Mouse (Mus musculus) cerebellum, adult 2 months (tissue): ENCODE data around the gene Pgbd1. TPM values are rescaled to one million over a fixed set of nuclear protein-coding genes. Genes with fewer than 3 reads are reported as not detected.
A peak's percentile ranks its signal among the peaks of the same experiment; 100 is the strongest.
"Not testable (repeated sequence)": the region's sequence is repeated elsewhere in the genome, so short reads cannot be mapped to it uniquely, and the experiment has no call there.

Experiments
- DNase-seq, 2 experiments: peaks; one replicate each; pipeline ENCODE4 v3.0.0; 2021
- H3K27ac ChIP-seq: fragments of 200-500 bp; 2 replicates; pipeline ENCODE4 v1.5.1; 2012; ENCODE audit warnings: low read length, control low read depth, inconsistent platforms; ENCODE audit not compliant: insufficient read depth
- H3K27me3 ChIP-seq: fragments of 200-500 bp; 2 replicates; pipeline ENCODE4 v1.6.1; 2012; ENCODE audit warnings: inconsistent platforms, mild to moderate bottlenecking, low read length, moderate library complexity; ENCODE audit not compliant: control insufficient read depth, insufficient read depth
- H3K4me1 ChIP-seq: fragments of 200-500 bp; 2 replicates; pipeline ENCODE4 v1.6.1; 2011; ENCODE audit warnings: low read length; ENCODE audit not compliant: control insufficient read depth, insufficient read depth
- H3K4me3 ChIP-seq: fragments of 200-500 bp; replicated peaks from 2 replicates; pipeline ENCODE3; 2011; ENCODE audit warnings: mild to moderate bottlenecking, low read depth, low read length, control low read depth; ENCODE audit not compliant: insufficient read depth
- CTCF ChIP-seq: fragments of 200-500 bp; IDR thresholded peaks from 2 replicates; pipeline ENCODE4 v1.5.1; 2011; ENCODE audit warnings: low read depth, mild to moderate bottlenecking, control low read depth, low read length, moderate library complexity, borderline replicate concordance; ENCODE audit not compliant: insufficient read depth
- POLR2A ChIP-seq: fragments of 200-500 bp; IDR thresholded peaks from 2 replicates; pipeline ENCODE4 v1.6.1; 2011; ENCODE audit warnings: low read length, control low read depth, borderline replicate concordance; ENCODE audit not compliant: insufficient read depth
- WGBS: fragments of 180-500 bp; shearing (Covaris S2); methylation state at CpG from one replicate; pipeline ENCODE4 v1.1.7; 2018; 5-methylcytosine and 5-hydroxymethylcytosine counted together
- polyA plus RNA-seq: library from polyadenylated mRNA; depleted of rRNA; stranded (reverse); fragments of >200 nt; gene quantifications from 2 replicates; pipeline ENCODE4 v1.2.3, GENCODE M21; 2012; rRNA removed

Pgbd1 gene
- polyA plus RNA-seq = 2.6 and 2.7 TPM in 2 replicates

DNA sequence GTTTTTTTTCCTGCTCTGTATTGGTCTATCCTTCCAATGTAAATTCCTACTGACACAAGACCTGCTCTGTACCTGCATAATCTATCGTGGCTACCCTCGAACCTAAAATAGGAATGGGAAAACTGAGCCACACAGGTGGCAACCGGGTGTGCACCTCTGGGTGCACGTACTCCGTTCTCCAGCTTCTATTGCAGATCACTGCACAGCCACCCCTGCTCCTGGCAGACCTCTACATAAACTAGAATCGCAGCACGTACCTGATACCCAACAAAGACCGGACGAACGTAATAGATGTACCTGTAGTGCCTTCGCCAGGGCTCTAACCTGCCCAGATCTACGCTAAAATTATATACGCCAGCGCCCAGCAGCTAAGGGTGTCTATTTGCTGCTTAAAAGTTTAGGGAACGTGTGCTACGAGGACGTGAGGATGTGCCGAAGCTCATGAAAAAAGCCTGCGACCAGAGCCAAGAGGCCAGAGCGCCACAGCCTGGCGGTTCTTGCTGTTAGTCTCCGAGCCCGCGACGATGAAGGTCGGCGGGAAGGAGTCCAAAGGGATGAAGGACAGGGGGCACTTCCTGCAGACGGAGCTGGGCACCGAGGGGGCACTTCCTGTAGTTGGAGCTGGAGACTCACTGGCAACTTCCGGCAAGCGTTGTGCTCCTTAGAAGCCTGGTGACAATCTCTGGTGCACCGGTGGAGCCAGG is at the start of gene Pgbd1:
Gene Pgbd1, minus strand, starts transcription at position 556 of the 704 bp plus-strand sequence.
- peak; percentile 82 to 87 for DNase-seq
- TF ChIP-seq CTCF (peak; percentile 41; the same call in 1 of the 2 replicates), POLR2A (peak; percentile 59; the same call in 1 of the 2 replicates)
- peak within 1 kb of the TSS; percentile 94 for H3K4me3 ChIP-seq
- H3K27ac ChIP-seq = peak within 1 kb of the TSS; percentile 84
- peaks cover 3% of the 10 kb centered on the region; the same call in 1 of the 2 replicates for H3K4me1 ChIP-seq
- H3K27me3 ChIP-seq = no peaks in the 10 kb centered on the region
- WGBS = under 1% methylated on average over 32 of the region's 32 CpGs

DNA sequence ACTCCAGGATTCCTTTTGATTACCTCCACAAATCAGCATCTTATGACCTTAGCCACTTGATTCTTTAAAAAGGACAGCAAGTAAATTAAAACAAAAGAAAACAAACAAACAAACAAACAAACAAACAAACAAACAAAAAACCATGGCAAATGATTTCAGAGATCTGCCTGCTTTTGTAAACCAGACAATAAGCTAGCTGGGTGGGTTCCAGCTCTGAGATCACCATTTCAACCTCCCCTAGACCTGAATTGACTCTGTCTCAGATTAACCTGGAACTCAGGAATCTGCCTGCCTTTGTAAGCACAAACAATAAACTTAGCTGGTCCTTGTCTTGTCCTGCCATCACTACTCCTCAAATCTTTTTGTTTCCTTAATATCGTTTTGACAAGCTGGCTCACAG is 46.0 kb upstream of the Pgbd1 start:
- Histone ChIP-seq H3K4me3 (no peak overlapping the region), H3K4me1 (no peaks in the 10 kb centered on the region)
- no peak for TF ChIP-seq CTCF
- no peak for TF ChIP-seq POLR2A

DNA sequence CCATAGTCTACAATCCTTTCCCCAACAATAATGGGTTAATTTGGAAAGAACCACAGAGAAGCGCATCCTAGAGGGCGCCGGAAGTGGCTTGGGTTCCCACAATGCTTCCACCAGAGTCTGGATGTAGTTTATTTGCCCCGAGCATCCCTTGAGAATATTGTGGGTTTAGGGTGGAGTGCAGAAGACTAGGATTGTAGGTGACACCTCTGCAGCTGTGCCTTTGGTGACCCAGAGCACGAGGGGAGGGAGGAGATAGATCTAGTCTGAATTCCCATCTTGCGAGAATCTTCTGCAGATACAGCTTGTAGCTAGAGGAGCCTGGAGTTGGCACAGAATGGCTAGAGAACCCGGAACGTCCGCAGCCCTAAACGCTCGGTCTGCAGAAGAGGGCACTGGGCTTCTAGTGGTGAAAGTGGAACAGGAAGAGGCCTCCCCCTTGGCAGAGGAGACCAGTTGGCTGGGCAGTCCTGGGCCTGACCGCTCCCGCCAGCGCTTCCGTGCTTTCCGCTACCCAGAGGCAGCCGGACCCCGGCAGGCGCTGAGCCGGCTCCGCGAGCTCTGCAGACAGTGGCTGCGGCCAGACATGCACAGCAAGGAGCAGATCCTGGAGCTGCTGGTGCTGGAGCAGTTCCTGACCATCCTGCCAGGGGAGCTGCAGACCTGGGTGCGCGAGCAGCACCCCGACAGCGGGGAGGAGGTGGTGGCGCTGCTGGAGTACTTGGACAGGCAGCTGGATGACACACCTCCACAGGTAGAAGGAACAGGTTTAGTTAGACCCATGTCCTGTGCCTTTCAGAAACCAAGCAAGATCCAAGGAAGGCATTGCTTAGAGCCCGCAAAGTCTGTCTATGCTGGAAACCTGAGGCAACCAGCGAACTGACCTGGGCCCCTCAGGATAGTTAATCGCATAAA is 38.2 kb upstream of the Pgbd1 start, which contains the start of the genes Zkscan4 and Gm10065:
Gene Zkscan4, plus strand, starts transcription at position 149 of the 912 bp plus-strand sequence.
Gene Gm10065, minus strand, starts transcription at position 683 of the 912 bp plus-strand sequence.
- DNase-seq = peak; percentile 82 to 83
- 2% methylated on average over 31 of the region's 31 CpGs for WGBS
- peak within 1 kb of the TSS; percentile 64 for H3K27ac ChIP-seq

More for the DNA sequence above, 46.0 kb upstream of the Pgbd1 start:
- 80% methylated on average over 1 of the region's 1 CpGs for WGBS
- Histone ChIP-seq H3K27ac (no peak overlapping the region), H3K27me3 (no peaks in the 10 kb centered on the region)
- DNase-seq = no peak

GRCm38 (mm10) chr13:21472427-21472826 is 31.6 kb upstream of the Pgbd1 start:
- Histone ChIP-seq H3K4me3 (no peak overlapping the region), H3K27me3 (no peaks in the 10 kb centered on the region; the same call in 1 of the 2 replicates), H3K4me1 (no peaks in the 10 kb centered on the region), H3K27ac (no peak overlapping the region)
- TF ChIP-seq POLR2A (no peak), CTCF (no peak)
- no peak for DNase-seq
- 20% methylated on average over 4 of the region's 4 CpGs for WGBS

More for the DNA sequence above, 38.2 kb upstream of the Pgbd1 start, which contains the start of the genes Zkscan4 and Gm10065:
- not testable (repeated sequence) for H3K4me1 ChIP-seq, H3K27me3 ChIP-seq
- TF ChIP-seq POLR2A = peak; percentile 57; the same call in 1 of the 2 replicates
- H3K4me3 ChIP-seq = peak within 1 kb of the TSS; percentile 94

GRCm38 (mm10) chr13:21469097-21469496 is 28.2 kb upstream of the Pgbd1 start:
- Histone ChIP-seq H3K4me1 (no peaks in the 10 kb centered on the region), H3K27me3 (no peaks in the 10 kb centered on the region; the same call in 1 of the 2 replicates), H3K27ac (no peak overlapping the region), H3K4me3 (peak overlapping the region; percentile 25)
- TF ChIP-seq POLR2A (no peak), CTCF (no peak)
- WGBS = 24% methylated on average over 9 of the region's 9 CpGs
- no peak for DNase-seq

GRCm38 (mm10) chr13:21468061-21469019 is 27.5 kb upstream of the Pgbd1 start, which contains the start of gene Nkapl:
Gene Nkapl, minus strand, starts transcription at chr13:21468509.
- peak within 1 kb of the TSS; percentile 54; the same call in 1 of the 2 replicates for H3K27ac ChIP-seq
- no peaks in the 10 kb centered on the region for H3K4me1 ChIP-seq
- WGBS = under 1% methylated on average over 54 of the region's 54 CpGs
- DNase-seq = peak; percentile 87 to 90
- no peaks in the 10 kb centered on the region; the same call in 1 of the 2 replicates for H3K27me3 ChIP-seq
- TF ChIP-seq POLR2A (peak; percentile 91; the same call in 1 of the 2 replicates), CTCF (no peak)
- H3K4me3 ChIP-seq = peak within 1 kb of the TSS; percentile 93

DNA sequence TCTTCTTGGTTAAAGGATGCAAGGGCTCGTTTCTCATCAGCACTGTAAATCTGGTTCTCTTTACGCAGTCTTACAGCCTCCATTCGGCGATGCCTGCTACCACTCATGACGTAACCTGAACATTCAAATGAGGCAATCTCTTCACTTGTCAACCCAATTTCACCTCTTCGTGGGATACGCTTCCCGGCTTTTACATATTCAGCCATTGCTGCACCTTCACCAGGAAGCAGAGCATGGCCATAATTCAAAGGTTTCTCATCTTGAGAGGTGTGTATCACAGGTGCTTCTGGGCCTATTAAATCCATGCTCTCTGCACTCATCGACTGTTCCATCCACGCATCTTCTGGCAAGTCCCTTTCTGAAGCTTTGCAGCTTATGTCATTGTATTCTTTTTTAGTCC is 26.5 kb upstream of the Pgbd1 start:
- no peaks in the 10 kb centered on the region; the same call in 1 of the 2 replicates for H3K27me3 ChIP-seq
- TF ChIP-seq POLR2A = no peak
- DNase-seq = no peak
- no peaks in the 10 kb centered on the region for H3K4me1 ChIP-seq
- no peak overlapping the region for H3K27ac ChIP-seq
- no peak overlapping the region for H3K4me3 ChIP-seq
- WGBS = 90% methylated on average over 10 of the region's 10 CpGs

DNA sequence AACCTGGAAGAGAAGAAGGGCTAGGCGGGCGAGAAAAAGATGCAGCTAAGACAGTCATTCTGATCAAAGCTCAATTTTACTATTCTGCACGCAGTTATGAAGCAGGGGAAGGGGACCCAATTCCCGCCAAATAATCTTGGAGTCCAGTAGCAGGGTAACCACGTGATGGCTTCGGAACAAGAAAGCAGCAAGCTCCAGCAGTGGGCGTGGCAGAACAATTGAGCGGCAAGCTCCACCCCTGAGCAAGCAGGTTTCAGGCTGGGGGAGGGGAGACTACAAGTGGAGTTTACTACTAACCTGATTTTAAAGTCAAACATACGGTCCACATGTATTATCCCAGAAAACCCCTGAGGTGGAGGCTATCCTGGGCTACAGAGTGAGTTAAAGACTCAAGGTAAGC is 21.7 kb upstream of the Pgbd1 start:
- H3K4me3 ChIP-seq, H3K27ac ChIP-seq, H3K27me3 ChIP-seq, H3K4me1 ChIP-seq, DNase-seq: not testable (repeated sequence)
- WGBS = 48% methylated on average over 9 of the region's 9 CpGs
